Mouse (Mus musculus): Measurements from ENCODE around the gene Btbd9. TPM values are rescaled to one million over a fixed set of nuclear protein-coding genes. Genes with fewer than 3 reads are reported as not detected.
A peak's percentile ranks its signal among the peaks of the same experiment; 100 is the strongest.

Btbd9 gene
- polyA plus RNA-seq, 1 experiment from 2014 or later = 135 TPM

GRCm38 (mm10) chr17:30231483-30231882, 344.8 kb downstream of the Btbd9 start:
- WGBS = 82% methylated on average over 1 of the region's 1 CpGs
- Histone ChIP-seq H3K27me3 (replicated peaks; ENCODE audit: control insufficient read depth, insufficient read depth, low read length) (no peaks in the 10 kb centered on the region), H3K27ac (ENCODE audit: low read depth, low read length) (no peak overlapping the region), H3K9ac (ENCODE audit: low read depth, low read length) (no peak overlapping the region), H3K9me3 (ENCODE audit: control insufficient read depth, low read length) (no peaks in the 10 kb centered on the region), H3K4me1 (ENCODE audit: control insufficient read depth, insufficient read depth, low read depth, low read length) (peaks cover 27% of the 10 kb centered on the region), H3K4me2 (ENCODE audit: low read length) (no peak overlapping the region), H3K4me3 (ENCODE audit: low read length) (no peak overlapping the region), H3K36me3 (ENCODE audit: control insufficient read depth, insufficient read depth, low read length) (no peaks in the 10 kb centered on the region)
- ATAC-seq = no peak

GRCm38 (mm10) chr17:30230428-30230827, 345.9 kb downstream of the Btbd9 start:
- WGBS = 86% methylated on average over 4 of the region's 4 CpGs

GRCm38 (mm10) chr17:30228439-30229215, 347.7 kb downstream of the Btbd9 start:
- H3K9ac ChIP-seq (ENCODE audit: low read depth, low read length) = no peak overlapping the region
- WGBS = 79% methylated on average over 10 of the region's 10 CpGs
- H3K9me3 ChIP-seq (ENCODE audit: control insufficient read depth, low read length) = no peaks in the 10 kb centered on the region
- H3K36me3 ChIP-seq (ENCODE audit: control insufficient read depth, insufficient read depth, low read length) = no peaks in the 10 kb centered on the region
- no peak overlapping the region for H3K27ac ChIP-seq (ENCODE audit: low read depth, low read length)
- H3K4me2 ChIP-seq (ENCODE audit: low read length) = no peak overlapping the region
- no peak; the same call in 1 of the 2 replicates for ATAC-seq
- peaks cover 25% of the 10 kb centered on the region for H3K4me1 ChIP-seq (ENCODE audit: control insufficient read depth, insufficient read depth, low read depth, low read length)
- H3K27me3 ChIP-seq (replicated peaks; ENCODE audit: control insufficient read depth, insufficient read depth, low read length) = no peaks in the 10 kb centered on the region
- H3K4me3 ChIP-seq (ENCODE audit: low read length) = no peak overlapping the region

More at GRCm38 (mm10) chr17:30230428-30230827, 345.9 kb downstream of the Btbd9 start:
- no peak overlapping the region for H3K4me2 ChIP-seq (ENCODE audit: low read length)
- H3K36me3 ChIP-seq (ENCODE audit: control insufficient read depth, insufficient read depth, low read length) = no peaks in the 10 kb centered on the region
- peaks cover 23% of the 10 kb centered on the region for H3K4me1 ChIP-seq (ENCODE audit: control insufficient read depth, insufficient read depth, low read depth, low read length)
- H3K9me3 ChIP-seq (ENCODE audit: control insufficient read depth, low read length) = no peaks in the 10 kb centered on the region
- H3K4me3 ChIP-seq (ENCODE audit: low read length) = no peak overlapping the region
- ATAC-seq = no peak
- H3K27ac ChIP-seq (ENCODE audit: low read depth, low read length) = no peak overlapping the region
- H3K9ac ChIP-seq (ENCODE audit: low read depth, low read length) = no peak overlapping the region
- no peaks in the 10 kb centered on the region for H3K27me3 ChIP-seq (replicated peaks; ENCODE audit: control insufficient read depth, insufficient read depth, low read length)

- peak; percentile 50 for ATAC-seq
These were observed 351.1 kb downstream of the Btbd9 start for GRCm38 (mm10) chr17:30225030-30225740.

GRCm38 (mm10) chr17:30222837-30223236, 353.5 kb downstream of the Btbd9 start:
- peaks cover 16% of the 10 kb centered on the region for H3K4me1 ChIP-seq (ENCODE audit: control insufficient read depth, insufficient read depth, low read depth, low read length)
- no peaks in the 10 kb centered on the region for H3K27me3 ChIP-seq (replicated peaks; ENCODE audit: control insufficient read depth, insufficient read depth, low read length)
- WGBS = 50% methylated on average over 12 of the region's 12 CpGs

More at GRCm38 (mm10) chr17:30225030-30225740, 351.1 kb downstream of the Btbd9 start:
- H3K4me1 ChIP-seq (ENCODE audit: control insufficient read depth, insufficient read depth, low read depth, low read length) = peaks cover 27% of the 10 kb centered on the region
- H3K4me2 ChIP-seq (ENCODE audit: low read length) = no peak overlapping the region
- H3K9ac ChIP-seq (ENCODE audit: low read depth, low read length) = peak overlapping the region; percentile 14; the same call in 1 of the 2 replicates
- no peak overlapping the region for H3K4me3 ChIP-seq (ENCODE audit: low read length)
- H3K27me3 ChIP-seq (replicated peaks; ENCODE audit: control insufficient read depth, insufficient read depth, low read length) = no peaks in the 10 kb centered on the region
- no peaks in the 10 kb centered on the region for H3K36me3 ChIP-seq (ENCODE audit: control insufficient read depth, insufficient read depth, low read length)
- H3K27ac ChIP-seq (ENCODE audit: low read depth, low read length) = peak overlapping the region; percentile 20; the same call in 1 of the 2 replicates
- H3K9me3 ChIP-seq (ENCODE audit: control insufficient read depth, low read length) = no peaks in the 10 kb centered on the region
- 37% methylated on average over 5 of the region's 5 CpGs for WGBS

GRCm38 (mm10) chr17:30222361-30222760, 353.9 kb downstream of the Btbd9 start:
- peaks cover 2% of the 10 kb centered on the region for H3K36me3 ChIP-seq (ENCODE audit: control insufficient read depth, insufficient read depth, low read length)
- WGBS = 78% methylated on average over 11 of the region's 11 CpGs
- no peaks in the 10 kb centered on the region for H3K27me3 ChIP-seq (replicated peaks; ENCODE audit: control insufficient read depth, insufficient read depth, low read length)
- no peak overlapping the region for H3K27ac ChIP-seq (ENCODE audit: low read depth, low read length)
- peaks cover 16% of the 10 kb centered on the region for H3K4me1 ChIP-seq (ENCODE audit: control insufficient read depth, insufficient read depth, low read depth, low read length)
- ATAC-seq = no peak
- H3K4me2 ChIP-seq (ENCODE audit: low read length) = no peak overlapping the region
- no peak overlapping the region for H3K9ac ChIP-seq (ENCODE audit: low read depth, low read length)
- H3K4me3 ChIP-seq (ENCODE audit: low read length) = no peak overlapping the region
- H3K9me3 ChIP-seq (ENCODE audit: control insufficient read depth, low read length) = no peaks in the 10 kb centered on the region

More at GRCm38 (mm10) chr17:30222837-30223236, 353.5 kb downstream of the Btbd9 start:
- Histone ChIP-seq H3K27ac (ENCODE audit: low read depth, low read length) (no peak overlapping the region), H3K4me2 (ENCODE audit: low read length) (no peak overlapping the region), H3K4me3 (ENCODE audit: low read length) (no peak overlapping the region), H3K9ac (ENCODE audit: low read depth, low read length) (no peak overlapping the region), H3K9me3 (ENCODE audit: control insufficient read depth, low read length) (no peaks in the 10 kb centered on the region), H3K36me3 (ENCODE audit: control insufficient read depth, insufficient read depth, low read length) (peaks cover 2% of the 10 kb centered on the region)
- no peak for ATAC-seq

- ATAC-seq = no peak
- Histone ChIP-seq H3K27me3 (replicated peaks; ENCODE audit: control insufficient read depth, insufficient read depth, low read length) (no peaks in the 10 kb centered on the region), H3K36me3 (ENCODE audit: control insufficient read depth, insufficient read depth, low read length) (peaks cover 2% of the 10 kb centered on the region), H3K4me3 (ENCODE audit: low read length) (no peak overlapping the region), H3K4me1 (ENCODE audit: control insufficient read depth, insufficient read depth, low read depth, low read length) (peaks cover 16% of the 10 kb centered on the region), H3K27ac (ENCODE audit: low read depth, low read length) (no peak overlapping the region), H3K9ac (ENCODE audit: low read depth, low read length) (no peak overlapping the region; the same call in 1 of the 2 replicates), H3K4me2 (ENCODE audit: low read length) (no peak overlapping the region), H3K9me3 (ENCODE audit: control insufficient read depth, low read length) (no peaks in the 10 kb centered on the region)
- WGBS = 85% methylated on average over 14 of the region's 14 CpGs
These were observed 354.6 kb downstream of the Btbd9 start for GRCm38 (mm10) chr17:30221677-30222076.

GRCm38 (mm10) chr17:30215741-30216140, 360.5 kb downstream of the Btbd9 start:
- no peaks in the 10 kb centered on the region for H3K9me3 ChIP-seq (ENCODE audit: control insufficient read depth, low read length)
- no peak overlapping the region for H3K9ac ChIP-seq (ENCODE audit: low read depth, low read length)
- 81% methylated on average over 4 of the region's 4 CpGs for WGBS
- H3K36me3 ChIP-seq (ENCODE audit: control insufficient read depth, insufficient read depth, low read length) = peaks cover 2% of the 10 kb centered on the region
- H3K4me3 ChIP-seq (ENCODE audit: low read length) = no peak overlapping the region
- H3K27me3 ChIP-seq (replicated peaks; ENCODE audit: control insufficient read depth, insufficient read depth, low read length) = no peaks in the 10 kb centered on the region
- H3K4me1 ChIP-seq (ENCODE audit: control insufficient read depth, insufficient read depth, low read depth, low read length) = no peaks in the 10 kb centered on the region; the same call in 1 of the 2 replicates
- no peak for ATAC-seq
- no peak overlapping the region for H3K4me2 ChIP-seq (ENCODE audit: low read length)
- no peak overlapping the region for H3K27ac ChIP-seq (ENCODE audit: low read depth, low read length)

GRCm38 (mm10) chr17:30214393-30214792, 361.9 kb downstream of the Btbd9 start:
- Histone ChIP-seq H3K4me3 (ENCODE audit: low read length) (no peak overlapping the region), H3K9me3 (ENCODE audit: control insufficient read depth, low read length) (no peaks in the 10 kb centered on the region), H3K4me2 (ENCODE audit: low read length) (no peak overlapping the region), H3K36me3 (ENCODE audit: control insufficient read depth, insufficient read depth, low read length) (peaks cover 2% of the 10 kb centered on the region), H3K27ac (ENCODE audit: low read depth, low read length) (no peak overlapping the region), H3K4me1 (ENCODE audit: control insufficient read depth, insufficient read depth, low read depth, low read length) (no peaks in the 10 kb centered on the region; the same call in 1 of the 2 replicates), H3K9ac (ENCODE audit: low read depth, low read length) (no peak overlapping the region), H3K27me3 (replicated peaks; ENCODE audit: control insufficient read depth, insufficient read depth, low read length) (no peaks in the 10 kb centered on the region)
- 73% methylated on average over 6 of the region's 6 CpGs for WGBS
- no peak for ATAC-seq
